Mouse (Mus musculus) G1E (cell line): ENCODE measurements around the gene Gm49393. TPM values are rescaled to one million over a fixed set of nuclear protein-coding genes. Genes with fewer than 3 reads are reported as not detected.

Experiments used
- ATAC-seq: 2 replicates; pipeline ENCODE4 v1.8.0; 2016; ENCODE audit warnings: mild to moderate bottlenecking; ENCODE audit not compliant: insufficient number of reproducible peaks, poor library complexity, low FRiP score, severe bottlenecking; ENCODE audit errors: extremely low read depth
- DNase-seq: peaks from one replicate; pipeline ENCODE4 v3.0.0; 2012; ENCODE audit warnings: low spot score
- H3K27me3 ChIP-seq: 2 replicates; pipeline ENCODE4 v1.6.1; 2012; ENCODE audit warnings: mild to moderate bottlenecking, low read length, inconsistent platforms; ENCODE audit not compliant: insufficient read depth
- H3K36me3 ChIP-seq: replicated peaks from 2 replicates; pipeline ENCODE3; 2012; ENCODE audit warnings: mild to moderate bottlenecking, inconsistent platforms
- H3K4me1 ChIP-seq: 2 replicates; pipeline ENCODE4 v1.6.1; 2012; ENCODE audit warnings: low read depth, low read length, inconsistent platforms, mixed read lengths; ENCODE audit not compliant: insufficient read depth
- H3K4me3 ChIP-seq: 2 replicates; pipeline ENCODE4 v1.5.1; 2012; ENCODE audit warnings: low read depth, mild to moderate bottlenecking, inconsistent platforms, low read length, moderate library complexity, mixed read lengths
- H3K9me3 ChIP-seq: replicated peaks from 2 replicates; pipeline ENCODE4 v1.6.1; 2012; ENCODE audit warnings: inconsistent platforms
- CTCF ChIP-seq: IDR thresholded peaks from 2 replicates; pipeline ENCODE4 v1.5.1; 2012; ENCODE audit warnings: low read depth, low read length, inconsistent platforms, mixed read lengths
- GATA1 ChIP-seq: IDR thresholded peaks from 2 replicates; pipeline ENCODE4 v1.6.1; 2012; ENCODE audit warnings: borderline replicate concordance, low read length, inconsistent platforms, mixed read lengths
- GATA2 ChIP-seq: IDR thresholded peaks from 2 replicates; pipeline ENCODE4 v1.6.1; 2012; ENCODE audit warnings: low read depth, low read length, inconsistent platforms, borderline replicate concordance
- POLR2AphosphoS5 ChIP-seq: IDR thresholded peaks from 2 replicates; pipeline ENCODE4 v1.6.1; 2012; ENCODE audit warnings: low read depth, low read length, inconsistent platforms; ENCODE audit not compliant: insufficient replicate concordance
- TAL1 ChIP-seq: conservative IDR thresholded peaks from 2 replicates; pipeline ENCODE4 v1.6.1; 2012; ENCODE audit warnings: low read depth, low read length, inconsistent platforms, mixed read lengths
- polyA plus RNA-seq: library from polyadenylated mRNA; stranded (reverse); fragments of >175 nt; gene quantifications from 2 replicates; pipeline ENCODE4 v1.2.3, GENCODE M21; 2012
- total RNA-seq, 2 experiments: library from RNA; stranded (forward) in 1 of 2; stranded (reverse) in 1 of 2; fragments of 200-1000 nt in 1 of 2; fragments of >200 nt in 1 of 2; fragmentation: Nextera tagmentation in 1 of 2; gene quantifications; 2 replicates each; pipeline ENCODE4 v1.2.3; 2014 to 2017

Gm49393 gene
- total and polyA plus RNA-seq, 3 experiments, result not detected

- no peak overlapping the region for H3K4me3 ChIP-seq
- H3K36me3 ChIP-seq, result no peaks in the 10 kb centered on the region
- no peak for ATAC-seq
- H3K4me1 ChIP-seq, result no peaks in the 10 kb centered on the region
- H3K9me3 ChIP-seq, result peaks cover 20% of the 10 kb centered on the region
- no peaks in the 10 kb centered on the region for H3K27me3 ChIP-seq
- DNase-seq, result no peak
- TF ChIP-seq CTCF (no peak), GATA1 (no peak), POLR2AphosphoS5 (no peak), GATA2 (no peak), TAL1 (no peak)
Observed at GRCm38 (mm10) chr13:60895406-60896160, 39.8 kb downstream of the Gm49393 start.

GRCm38 (mm10) chr13:60892301-60892700, 43.1 kb downstream of the Gm49393 start:
- no peak for ATAC-seq
- Histone ChIP-seq H3K4me3 (no peak overlapping the region), H3K4me1 (no peaks in the 10 kb centered on the region)

GRCm38 (mm10) chr13:60864281-60864680, 71.1 kb downstream of the Gm49393 start, which contains the start of gene 4930486L24Rik:
Gene 4930486L24Rik, minus strand, starts transcription at chr13:60864475.
- H3K4me1 ChIP-seq, result no peaks in the 10 kb centered on the region
- DNase-seq, result no peak
- H3K27me3 ChIP-seq, result no peaks in the 10 kb centered on the region

More at GRCm38 (mm10) chr13:60892301-60892700, 43.1 kb downstream of the Gm49393 start:
- Histone ChIP-seq H3K36me3 (no peaks in the 10 kb centered on the region), H3K9me3 (peaks cover 16% of the 10 kb centered on the region), H3K27me3 (no peaks in the 10 kb centered on the region)
- DNase-seq, result no peak
- TF ChIP-seq GATA1, result no peak
- TF ChIP-seq TAL1, result no peak
- no peak for TF ChIP-seq POLR2AphosphoS5
- no peak for TF ChIP-seq CTCF
- TF ChIP-seq GATA2, result no peak

GRCm38 (mm10) chr13:60848241-60849120, 86.9 kb downstream of the Gm49393 start:
- ATAC-seq (no peak), DNase-seq (no peak)
- H3K36me3 ChIP-seq, result no peaks in the 10 kb centered on the region
- no peak overlapping the region for H3K4me3 ChIP-seq
- no peaks in the 10 kb centered on the region for H3K27me3 ChIP-seq
- no peaks in the 10 kb centered on the region for H3K4me1 ChIP-seq
- TF ChIP-seq CTCF (no peak), TAL1 (no peak), GATA2 (no peak), GATA1 (no peak), POLR2AphosphoS5 (no peak)
- peaks cover 12% of the 10 kb centered on the region for H3K9me3 ChIP-seq

More at GRCm38 (mm10) chr13:60864281-60864680, 71.1 kb downstream of the Gm49393 start, which contains the start of gene 4930486L24Rik:
- H3K4me3 ChIP-seq, result no peak within 1 kb of the TSS
- H3K36me3 ChIP-seq, result no peaks in the 10 kb centered on the region
- H3K9me3 ChIP-seq, result peaks cover 16% of the 10 kb centered on the region
- no peak for ATAC-seq
- TF ChIP-seq GATA2 (no peak), CTCF (no peak)

- H3K4me3 ChIP-seq, result no peak overlapping the region
- no peaks in the 10 kb centered on the region for H3K36me3 ChIP-seq
- DNase-seq (no peak), ATAC-seq (no peak)
- H3K4me1 ChIP-seq, result no peaks in the 10 kb centered on the region
- peaks cover 17% of the 10 kb centered on the region for H3K9me3 ChIP-seq
- H3K27me3 ChIP-seq, result no peaks in the 10 kb centered on the region
- TF ChIP-seq POLR2AphosphoS5 (no peak), CTCF (no peak), TAL1 (no peak), GATA1 (no peak), GATA2 (no peak)
Observed at GRCm38 (mm10) chr13:60843153-60843552, 92.2 kb downstream of the Gm49393 start.

GRCm38 (mm10) chr13:60842703-60843102, 92.7 kb downstream of the Gm49393 start:
- no peak for TF ChIP-seq POLR2AphosphoS5
- TF ChIP-seq TAL1, result no peak
- TF ChIP-seq CTCF, result no peak
- no peak for TF ChIP-seq GATA2
- TF ChIP-seq GATA1, result no peak
- Histone ChIP-seq H3K27me3 (no peaks in the 10 kb centered on the region), H3K36me3 (no peaks in the 10 kb centered on the region), H3K4me1 (no peaks in the 10 kb centered on the region), H3K9me3 (peaks cover 13% of the 10 kb centered on the region), H3K4me3 (no peak overlapping the region)
- DNase-seq, result no peak
- ATAC-seq, result no peak
